Mouse (Mus musculus) embryonic facial prominence, embryonic 12.5 days (tissue): ENCODE measurements at regions not wholly inside any gene's neighbourhood (a gene's known extent, or its start where the extent isn't known, plus 50 kb on each side); places are given as distances from the start of the nearest gene placed in this dataset.

Experiments used
- ATAC-seq: fragments of 200-750 bp; cut with Nextera tagmentation; 2 replicates; pipeline ENCODE4 v1.8.0; 2017; ENCODE audit not compliant: insufficient number of reproducible peaks, insufficient read depth, low FRiP score, low TSS enrichment
- H3K27ac ChIP-seq: fragments of 300-500 bp; sonication (generic); 2 replicates; pipeline ENCODE4 v1.5.1; 2016; ENCODE audit warnings: mild to moderate bottlenecking
- H3K27me3 ChIP-seq: fragments of 300-500 bp; sonication (generic); 2 replicates; pipeline ENCODE4 v1.6.1; 2016; ENCODE audit warnings: mild to moderate bottlenecking, moderate library complexity
- H3K36me3 ChIP-seq: fragments of 300-500 bp; sonication (generic); 2 replicates; pipeline ENCODE4 v1.6.1; 2016; ENCODE audit warnings: mild to moderate bottlenecking
- H3K4me1 ChIP-seq: fragments of 300-500 bp; sonication (generic); 2 replicates; pipeline ENCODE4 v1.6.1; 2016
- H3K4me2 ChIP-seq: fragments of 300-500 bp; sonication (generic); replicated peaks from 2 replicates; pipeline ENCODE4 v1.6.1; 2016; ENCODE audit warnings: mild to moderate bottlenecking, moderate library complexity
- H3K4me3 ChIP-seq: fragments of 300-500 bp; sonication (generic); 2 replicates; pipeline ENCODE4 v1.5.1; 2016; ENCODE audit warnings: mild to moderate bottlenecking
- H3K9ac ChIP-seq: fragments of 300-500 bp; sonication (generic); 2 replicates; pipeline ENCODE4 v1.6.1; 2016; ENCODE audit warnings: mild to moderate bottlenecking, moderate library complexity
- H3K9me3 ChIP-seq: fragments of 300-500 bp; sonication (generic); 2 replicates; pipeline ENCODE4 v1.6.1; 2016; ENCODE audit warnings: mild to moderate bottlenecking, moderate library complexity
- WGBS: fragments of 180-500 bp; shearing (Covaris S2); methylation state at CpG from one replicate; pipeline ENCODE4 v1.1.7; 2016; 5-methylcytosine and 5-hydroxymethylcytosine counted together

DNA sequence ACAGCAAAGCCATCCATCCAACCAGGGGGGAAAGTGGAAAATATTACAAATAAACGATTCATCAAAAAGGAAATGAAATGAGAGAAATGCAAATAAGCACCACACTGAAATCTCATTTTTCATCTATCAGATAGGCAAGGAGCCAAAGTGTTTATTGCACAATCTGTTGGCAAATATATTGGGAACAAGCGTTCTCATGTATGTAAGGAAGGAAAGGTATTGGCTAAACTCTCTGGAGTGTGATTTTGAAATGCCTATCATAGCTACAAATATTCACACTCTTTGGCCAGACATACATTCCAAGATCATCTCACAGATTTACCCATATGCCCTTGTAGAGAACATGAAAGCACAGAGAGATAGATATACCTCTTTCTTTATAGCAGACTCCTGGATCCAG lies 90.6 kb upstream of the Ppp1r12a start:
- no peaks in the 10 kb centered on the region for H3K27me3 ChIP-seq
- no peak overlapping the region for H3K4me2 ChIP-seq
- 93% methylated on average over 2 of the region's 2 CpGs for WGBS
- no peaks in the 10 kb centered on the region for H3K4me1 ChIP-seq
- no peak overlapping the region for H3K27ac ChIP-seq
- no peak overlapping the region for H3K4me3 ChIP-seq
- no peaks in the 10 kb centered on the region for H3K9me3 ChIP-seq
- no peaks in the 10 kb centered on the region for H3K36me3 ChIP-seq
- H3K9ac ChIP-seq = no peak overlapping the region
- no peak for ATAC-seq

DNA sequence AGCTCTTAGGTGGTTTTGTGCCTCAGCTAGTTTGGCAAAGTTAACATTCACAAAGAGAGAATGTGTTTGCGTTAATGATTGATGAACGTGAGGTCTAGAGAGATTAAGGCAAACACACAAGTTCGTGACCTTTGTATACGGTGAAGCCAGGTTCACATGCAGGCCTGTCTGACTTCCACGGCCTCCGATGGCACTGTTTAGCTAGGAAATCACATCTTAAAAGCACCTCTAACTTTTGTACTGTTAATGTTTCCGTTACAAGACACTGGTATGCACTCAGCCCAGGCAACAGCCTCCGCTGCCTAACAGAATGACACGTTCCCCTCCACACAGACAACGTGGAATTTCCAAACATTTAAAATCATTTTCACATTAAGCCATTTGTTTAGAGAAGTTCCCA lies 94.3 kb upstream of the Ppp1r12a start:
- Histone ChIP-seq H3K27ac (no peak overlapping the region), H3K9ac (no peak overlapping the region), H3K9me3 (no peaks in the 10 kb centered on the region), H3K4me1 (no peaks in the 10 kb centered on the region), H3K36me3 (no peaks in the 10 kb centered on the region), H3K27me3 (no peaks in the 10 kb centered on the region), H3K4me2 (no peak overlapping the region), H3K4me3 (no peak overlapping the region)
- whole genome bisulfite sequencing = 67% methylated on average over 10 of the region's 10 CpGs
- no peak for ATAC-seq

- Histone ChIP-seq H3K36me3 (no peaks in the 10 kb centered on the region), H3K4me3 (no peak overlapping the region), H3K9ac (no peak overlapping the region), H3K27ac (no peak overlapping the region), H3K27me3 (no peaks in the 10 kb centered on the region), H3K9me3 (no peaks in the 10 kb centered on the region), H3K4me2 (no peak overlapping the region), H3K4me1 (no peaks in the 10 kb centered on the region)
- no peak for ATAC-seq
- 85% methylated on average over 8 of the region's 8 CpGs for WGBS
These were observed 95.8 kb upstream of the Ppp1r12a start for GRCm38 (mm10) chr10:108066241-108066640.

- H3K36me3 ChIP-seq = no peaks in the 10 kb centered on the region
- H3K4me3 ChIP-seq = no peak overlapping the region
- 63% methylated on average over 7 of the region's 7 CpGs for WGBS
- no peaks in the 10 kb centered on the region for H3K9me3 ChIP-seq
- H3K9ac ChIP-seq = no peak overlapping the region
- no peaks in the 10 kb centered on the region for H3K4me1 ChIP-seq
- no peak for ATAC-seq
- H3K27me3 ChIP-seq = no peaks in the 10 kb centered on the region
- H3K27ac ChIP-seq = no peak overlapping the region
- no peak overlapping the region for H3K4me2 ChIP-seq
These were observed 100.1 kb upstream of the Ppp1r12a start for GRCm38 (mm10) chr10:108061813-108062435.

GRCm38 (mm10) chr10:108060554-108060953 lies 101.4 kb upstream of the Ppp1r12a start:
- Histone ChIP-seq H3K9me3 (no peaks in the 10 kb centered on the region), H3K36me3 (no peaks in the 10 kb centered on the region), H3K9ac (no peak overlapping the region), H3K4me3 (no peak overlapping the region), H3K27me3 (no peaks in the 10 kb centered on the region), H3K4me2 (no peak overlapping the region), H3K4me1 (no peaks in the 10 kb centered on the region), H3K27ac (no peak overlapping the region)
- no peak for ATAC-seq
- WGBS = 90% methylated on average over 3 of the region's 3 CpGs

- no peak overlapping the region for H3K27ac ChIP-seq
- WGBS = 90% methylated on average over 1 of the region's 1 CpGs
- no peak overlapping the region for H3K4me3 ChIP-seq
These were observed 110.4 kb upstream of the Ppp1r12a start for GRCm38 (mm10) chr10:108051637-108052036.

DNA sequence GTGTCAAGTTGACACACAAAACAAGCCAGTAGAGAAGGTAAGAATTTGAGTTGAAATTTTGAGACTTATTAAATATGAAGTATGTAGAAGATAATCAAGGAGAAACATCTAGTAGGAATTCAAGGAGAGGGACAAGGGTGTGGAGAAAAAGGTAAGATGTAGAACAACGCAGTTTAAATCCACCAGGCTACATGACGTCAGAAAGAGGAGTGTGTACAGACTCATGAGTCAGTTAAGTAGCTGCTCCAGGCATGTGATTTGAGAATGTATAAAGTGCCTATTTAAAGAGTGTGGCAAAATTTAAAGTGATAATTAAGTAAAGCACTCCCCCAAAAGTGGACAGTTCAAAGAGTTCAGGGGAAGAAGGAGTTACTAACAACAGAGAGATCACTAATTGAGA lies 113.6 kb upstream of the Ppp1r12a start:
- Histone ChIP-seq H3K4me3 (no peak overlapping the region), H3K9ac (no peak overlapping the region), H3K27me3 (no peaks in the 10 kb centered on the region), H3K36me3 (no peaks in the 10 kb centered on the region), H3K9me3 (no peaks in the 10 kb centered on the region), H3K4me2 (no peak overlapping the region), H3K27ac (no peak overlapping the region), H3K4me1 (0 out of 2 replicates have a peak, but pooled peaks cover 4% of the 10 kb centered on the region)
- no peak for ATAC-seq
- WGBS = 88% methylated on average over 2 of the region's 2 CpGs

More at GRCm38 (mm10) chr10:108051637-108052036, 110.4 kb upstream of the Ppp1r12a start:
- Histone ChIP-seq H3K4me1 (no peaks in the 10 kb centered on the region), H3K36me3 (no peaks in the 10 kb centered on the region), H3K27me3 (no peaks in the 10 kb centered on the region), H3K9me3 (no peaks in the 10 kb centered on the region), H3K4me2 (no peak overlapping the region), H3K9ac (no peak overlapping the region)
- no peak for ATAC-seq

DNA sequence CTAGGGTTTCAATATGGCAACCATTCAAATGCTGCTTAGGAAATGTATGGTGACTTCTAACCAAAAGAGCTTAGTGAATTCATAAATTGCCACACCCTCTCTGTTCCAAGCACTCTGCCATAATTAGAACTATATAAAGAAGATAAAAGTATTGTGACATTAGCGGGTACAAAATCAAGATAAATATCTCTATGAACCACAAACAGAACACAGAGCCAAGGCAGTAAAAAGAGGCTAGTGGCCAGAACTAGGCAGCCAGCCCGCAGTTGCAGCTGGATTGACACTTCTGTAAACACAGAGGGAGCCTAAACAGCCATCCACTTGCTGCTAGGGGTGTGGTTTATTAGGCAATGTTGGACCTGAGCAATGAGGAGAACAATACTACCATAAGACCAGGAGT lies 118.5 kb upstream of the Ppp1r12a start:
- Histone ChIP-seq H3K4me2 (no peak overlapping the region), H3K4me3 (no peak overlapping the region), H3K4me1 (0 out of 2 replicates have a peak, but pooled peaks cover 4% of the 10 kb centered on the region), H3K9ac (no peak overlapping the region), H3K36me3 (no peaks in the 10 kb centered on the region), H3K9me3 (no peaks in the 10 kb centered on the region), H3K27ac (no peak overlapping the region), H3K27me3 (no peaks in the 10 kb centered on the region)
- ATAC-seq = no peak
- WGBS = 61% methylated on average over 2 of the region's 2 CpGs

GRCm38 (mm10) chr10:108040027-108040426 lies 122.0 kb upstream of the Ppp1r12a start:
- Histone ChIP-seq H3K27me3 (no peaks in the 10 kb centered on the region), H3K4me3 (no peak overlapping the region), H3K9me3 (no peaks in the 10 kb centered on the region), H3K4me1 (0 out of 2 replicates have a peak, but pooled peaks cover 4% of the 10 kb centered on the region), H3K36me3 (no peaks in the 10 kb centered on the region), H3K27ac (no peak overlapping the region), H3K4me2 (no peak overlapping the region), H3K9ac (no peak overlapping the region)
- ATAC-seq = no peak

DNA sequence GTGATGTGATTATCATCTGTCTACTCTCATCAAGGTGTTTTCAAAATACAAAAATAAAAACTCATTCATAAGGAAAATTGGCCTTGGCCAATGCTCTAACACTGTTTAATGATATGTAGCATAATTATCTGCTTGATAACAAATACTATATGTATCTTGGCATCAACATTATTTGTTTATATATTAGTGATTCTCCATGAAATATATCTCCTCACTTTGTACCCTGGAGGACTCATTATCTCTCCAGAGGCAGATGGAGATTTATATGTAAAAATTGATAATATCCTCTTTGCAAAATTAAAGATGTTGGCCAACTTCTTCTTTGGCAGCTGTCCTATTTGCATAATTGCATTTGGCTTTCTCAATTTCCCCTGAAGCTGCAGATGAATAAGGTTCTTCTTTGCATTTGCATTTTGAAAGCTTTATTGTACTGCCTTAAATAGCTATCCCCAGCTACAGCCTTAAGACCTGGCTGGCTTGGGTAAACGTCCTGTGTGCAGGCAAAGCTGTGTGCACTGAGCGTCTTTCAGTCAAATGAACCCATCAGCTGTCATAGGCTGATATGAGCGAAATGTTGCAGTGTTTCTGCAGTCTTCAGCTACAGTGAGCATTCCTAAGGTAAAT lies 124.7 kb upstream of the Otogl start:
- ATAC-seq = no peak

DNA sequence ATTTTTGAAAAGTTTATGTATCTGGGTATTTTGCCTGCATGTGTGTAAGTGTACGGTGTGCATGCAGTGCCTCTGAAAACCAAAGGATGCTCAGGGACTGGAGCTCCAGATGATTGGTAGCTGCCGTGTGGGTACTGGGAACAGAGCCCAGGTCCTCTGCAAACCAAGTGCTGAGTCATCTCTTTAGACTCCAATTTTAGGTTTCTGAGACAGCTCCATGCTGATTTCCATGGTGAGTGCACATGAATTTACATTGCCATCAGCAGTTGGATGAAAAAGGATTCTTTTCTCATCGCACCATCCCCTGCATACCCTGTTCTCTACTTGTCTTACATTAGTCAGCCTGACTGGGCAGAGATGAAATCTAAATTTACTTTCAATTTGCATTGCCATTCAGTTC lies 122.1 kb upstream of the Otogl start:
- Histone ChIP-seq H3K27ac (no peak overlapping the region), H3K27me3 (no peaks in the 10 kb centered on the region), H3K4me2 (no peak overlapping the region), H3K4me3 (no peak overlapping the region), H3K4me1 (no peaks in the 10 kb centered on the region), H3K9ac (no peak overlapping the region), H3K36me3 (no peaks in the 10 kb centered on the region), H3K9me3 (no peaks in the 10 kb centered on the region)
- ATAC-seq = no peak
- WGBS = 88% methylated on average over 3 of the region's 3 CpGs

More for the DNA sequence above, 124.7 kb upstream of the Otogl start:
- Histone ChIP-seq H3K4me1 (no peaks in the 10 kb centered on the region), H3K27ac (no peak overlapping the region), H3K27me3 (no peaks in the 10 kb centered on the region), H3K4me2 (no peak overlapping the region), H3K4me3 (no peak overlapping the region), H3K9me3 (no peaks in the 10 kb centered on the region), H3K36me3 (no peaks in the 10 kb centered on the region), H3K9ac (no peak overlapping the region)
- 61% methylated on average over 3 of the region's 3 CpGs for WGBS

DNA sequence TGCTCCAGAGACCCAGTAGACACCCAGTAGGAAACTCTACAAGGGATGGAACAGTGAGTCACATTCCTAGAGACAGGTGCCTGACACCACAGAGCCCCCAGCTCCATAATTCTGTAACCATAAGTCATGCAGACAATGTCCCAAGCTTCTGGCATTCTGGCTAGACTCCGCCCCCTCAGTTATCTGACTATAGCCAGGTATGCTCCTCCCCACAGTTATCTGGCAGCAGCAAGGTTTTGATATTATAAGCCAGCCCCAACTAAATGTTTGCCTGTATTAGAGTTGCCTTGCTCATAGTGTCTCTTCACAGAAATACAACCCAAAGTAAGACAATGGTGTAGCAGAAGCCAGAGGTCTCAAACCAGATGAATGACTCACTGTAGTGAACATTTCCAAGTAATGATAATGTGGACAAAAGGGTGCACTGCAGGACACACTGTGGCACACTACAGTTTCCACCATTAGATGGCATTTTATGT lies 121.4 kb upstream of the Otogl start:
- no peak for ATAC-seq

More for the DNA sequence above, 121.4 kb upstream of the Otogl start:
- Histone ChIP-seq H3K9ac (no peak overlapping the region), H3K4me1 (no peaks in the 10 kb centered on the region), H3K36me3 (no peaks in the 10 kb centered on the region), H3K9me3 (no peaks in the 10 kb centered on the region), H3K4me2 (no peak overlapping the region), H3K4me3 (no peak overlapping the region), H3K27me3 (no peaks in the 10 kb centered on the region), H3K27ac (no peak overlapping the region)
- 100% methylated on average over 1 of the region's 1 CpGs for WGBS
